Mouse (Mus musculus): Measurements from ENCODE around the gene Tsr1. TPM values are rescaled to one million over a fixed set of nuclear protein-coding genes. Genes with fewer than 3 reads are reported as not detected.

The Tsr1 gene
- polyA plus RNA-seq, 1 experiment from 2014 or later = 48.9 TPM

DNA sequence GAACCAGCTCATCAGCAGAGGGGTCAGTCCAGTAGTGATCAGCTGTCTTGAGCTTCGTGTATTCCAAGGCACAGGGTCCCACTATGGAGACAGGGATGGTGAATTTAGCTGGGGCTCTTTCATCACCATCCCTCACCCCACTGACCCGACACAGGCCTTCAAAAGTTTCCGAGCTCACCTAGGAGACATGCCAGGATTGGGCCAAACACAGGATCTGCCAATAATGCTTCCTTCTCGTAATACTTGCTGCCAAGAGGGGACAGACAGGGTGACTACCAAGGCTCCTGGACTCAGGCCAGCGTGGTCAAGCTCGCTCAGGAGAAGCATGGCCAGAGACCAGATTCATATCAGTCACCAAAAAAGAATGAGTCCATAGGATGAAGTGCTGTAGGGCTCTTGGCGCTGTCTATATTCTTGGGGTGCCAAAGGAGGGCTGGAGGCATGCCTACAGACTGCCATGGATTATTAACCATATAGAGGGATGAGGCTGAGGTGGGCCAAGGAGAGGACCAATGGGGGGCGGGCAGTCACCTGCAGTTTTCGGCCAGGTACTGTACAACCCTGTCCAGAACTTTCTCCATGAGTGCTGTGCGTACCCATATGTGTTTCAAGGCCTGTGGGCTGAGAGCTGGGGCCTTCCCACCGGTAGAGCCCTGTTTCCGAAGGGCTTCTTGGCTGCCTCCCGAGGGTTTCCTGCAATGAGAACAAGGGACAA, 29.7 kb upstream of the Tsr1 start:
- Histone ChIP-seq H3K4me2 (no peak overlapping the region), H3K4me3 (ENCODE audit: low read depth, low read length) (no peak overlapping the region), H3K9ac (ENCODE audit: low read length) (no peak overlapping the region), H3K9me3 (ENCODE audit: control insufficient read depth, low read length) (no peaks in the 10 kb centered on the region), H3K36me3 (ENCODE audit: control insufficient read depth, insufficient read depth, low read length) (no peaks in the 10 kb centered on the region), H3K27ac (ENCODE audit: low read depth, low read length) (no peak overlapping the region), H3K27me3 (ENCODE audit: control insufficient read depth, insufficient read depth, low read length) (no peaks in the 10 kb centered on the region), H3K4me1 (ENCODE audit: control insufficient read depth, insufficient read depth, low read length) (no peaks in the 10 kb centered on the region; the same call in 1 of the 2 replicates)
- ATAC-seq (ENCODE audit: low FRiP score) (no peak), DNase-seq (ENCODE audit: low spot score, missing footprints) (no peak)
- 88% methylated on average over 13 of the region's 13 CpGs for whole genome bisulfite sequencing

DNA sequence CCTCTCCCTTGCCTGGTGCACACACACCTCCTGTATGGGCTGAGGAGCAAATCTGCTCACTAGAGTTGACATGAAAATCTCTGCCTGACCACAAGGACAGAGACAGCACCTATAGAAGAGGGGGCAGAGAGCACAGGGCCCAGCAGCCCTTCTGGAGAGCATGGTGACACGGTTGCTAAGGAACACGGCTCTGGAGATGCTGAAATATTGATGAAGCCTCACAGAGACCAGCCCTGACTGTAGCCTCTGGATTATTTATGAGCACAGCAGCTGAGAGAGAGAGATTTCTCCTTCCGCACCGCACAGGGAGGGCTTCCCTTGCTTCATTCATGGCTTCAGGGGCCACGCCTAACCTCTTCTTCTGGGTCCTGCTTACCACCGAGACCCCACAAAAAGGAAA, 28.3 kb upstream of the Tsr1 start:
- Histone ChIP-seq H3K9ac (ENCODE audit: low read length) (no peak overlapping the region), H3K4me3 (ENCODE audit: low read depth, low read length) (no peak overlapping the region), H3K36me3 (ENCODE audit: control insufficient read depth, insufficient read depth, low read length) (no peaks in the 10 kb centered on the region), H3K4me2 (no peak overlapping the region), H3K27ac (ENCODE audit: low read depth, low read length) (0 out of 2 replicates have a peak overlapping the region, but pooled peaks have one; percentile 10), H3K27me3 (ENCODE audit: control insufficient read depth, insufficient read depth, low read length) (no peaks in the 10 kb centered on the region), H3K4me1 (ENCODE audit: control insufficient read depth, insufficient read depth, low read length) (no peaks in the 10 kb centered on the region; the same call in 1 of the 2 replicates), H3K9me3 (ENCODE audit: control insufficient read depth, low read length) (no peaks in the 10 kb centered on the region)
- 83% methylated on average over 6 of the region's 6 CpGs for WGBS
- DNase-seq (ENCODE audit: low spot score, missing footprints) (no peak), ATAC-seq (ENCODE audit: low FRiP score) (peak; percentile 27; the same call in 1 of the 2 replicates)

DNA sequence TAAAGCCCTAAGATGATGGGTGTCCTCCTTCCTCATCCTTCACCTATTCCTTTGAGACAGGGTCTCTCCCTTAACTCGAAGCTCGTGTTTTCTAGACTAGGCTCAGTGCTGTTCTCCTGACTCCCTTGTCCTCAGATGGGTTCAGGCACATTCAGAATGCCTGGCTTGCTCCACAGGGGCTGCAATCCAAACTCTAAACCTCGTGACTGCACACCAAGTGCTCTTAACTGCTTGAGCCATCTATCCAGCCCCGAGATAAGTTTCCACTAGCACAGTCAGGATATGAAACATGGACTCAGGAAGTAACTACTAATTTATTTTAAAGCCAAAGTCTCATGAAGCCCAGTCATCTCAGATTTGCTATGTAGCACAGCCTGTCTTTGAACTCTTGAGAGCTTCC, 27.3 kb upstream of the Tsr1 start:
- Histone ChIP-seq H3K36me3 (ENCODE audit: control insufficient read depth, insufficient read depth, low read length) (no peaks in the 10 kb centered on the region), H3K4me1 (ENCODE audit: control insufficient read depth, insufficient read depth, low read length) (no peaks in the 10 kb centered on the region; the same call in 1 of the 2 replicates), H3K27ac (ENCODE audit: low read depth, low read length) (no peak overlapping the region), H3K27me3 (ENCODE audit: control insufficient read depth, insufficient read depth, low read length) (no peaks in the 10 kb centered on the region), H3K9me3 (ENCODE audit: control insufficient read depth, low read length) (no peaks in the 10 kb centered on the region), H3K4me2 (no peak overlapping the region), H3K9ac (ENCODE audit: low read length) (no peak overlapping the region), H3K4me3 (ENCODE audit: low read depth, low read length) (no peak overlapping the region)
- ATAC-seq (ENCODE audit: low FRiP score) = no peak
- WGBS = 79% methylated on average over 4 of the region's 4 CpGs
- DNase-seq (ENCODE audit: low spot score, missing footprints) = no peak

DNA sequence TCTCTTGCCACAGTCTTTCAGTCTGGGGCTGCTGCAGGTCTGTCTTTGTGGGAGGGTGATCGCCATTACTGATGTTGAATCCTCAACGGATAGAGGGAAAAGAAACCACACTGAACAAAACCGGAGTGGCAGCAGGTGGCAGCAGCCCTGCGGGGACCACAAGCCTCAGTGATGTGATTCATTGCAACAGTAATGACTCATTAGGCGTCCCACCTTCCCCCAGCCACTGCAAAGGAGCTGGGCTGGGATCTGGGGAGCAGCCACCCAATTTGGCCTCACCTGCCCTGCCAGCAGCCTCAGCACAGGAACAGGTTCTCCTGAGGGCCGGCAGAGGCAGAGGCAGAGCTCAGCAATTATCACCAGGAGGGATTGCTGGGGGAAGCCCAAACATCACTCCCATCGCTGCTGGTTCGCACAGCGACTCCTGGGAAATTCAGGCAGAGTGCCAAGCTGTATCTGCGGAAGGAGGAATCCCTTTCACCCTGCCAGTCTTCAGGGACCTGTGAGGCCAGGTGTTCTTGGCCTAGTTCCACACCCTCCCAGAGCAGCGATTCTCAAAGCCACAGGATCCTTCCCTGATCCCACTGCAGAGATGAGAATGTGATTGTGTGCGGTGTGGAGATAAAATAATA, 26.8 kb upstream of the Tsr1 start:
- no peaks in the 10 kb centered on the region for H3K9me3 ChIP-seq (ENCODE audit: control insufficient read depth, low read length)
- DNase-seq (ENCODE audit: low spot score, missing footprints) = no peak
- H3K4me1 ChIP-seq (ENCODE audit: control insufficient read depth, insufficient read depth, low read length) = no peaks in the 10 kb centered on the region; the same call in 1 of the 2 replicates
- H3K4me2 ChIP-seq = no peak overlapping the region
- no peaks in the 10 kb centered on the region for H3K27me3 ChIP-seq (ENCODE audit: control insufficient read depth, insufficient read depth, low read length)
- no peak overlapping the region for H3K9ac ChIP-seq (ENCODE audit: low read length)
- no peaks in the 10 kb centered on the region for H3K36me3 ChIP-seq (ENCODE audit: control insufficient read depth, insufficient read depth, low read length)
- no peak overlapping the region for H3K27ac ChIP-seq (ENCODE audit: low read depth, low read length)
- ATAC-seq (ENCODE audit: low FRiP score) = no peak
- no peak overlapping the region for H3K4me3 ChIP-seq (ENCODE audit: low read depth, low read length)
- 39% methylated on average over 12 of the region's 12 CpGs for WGBS

DNA sequence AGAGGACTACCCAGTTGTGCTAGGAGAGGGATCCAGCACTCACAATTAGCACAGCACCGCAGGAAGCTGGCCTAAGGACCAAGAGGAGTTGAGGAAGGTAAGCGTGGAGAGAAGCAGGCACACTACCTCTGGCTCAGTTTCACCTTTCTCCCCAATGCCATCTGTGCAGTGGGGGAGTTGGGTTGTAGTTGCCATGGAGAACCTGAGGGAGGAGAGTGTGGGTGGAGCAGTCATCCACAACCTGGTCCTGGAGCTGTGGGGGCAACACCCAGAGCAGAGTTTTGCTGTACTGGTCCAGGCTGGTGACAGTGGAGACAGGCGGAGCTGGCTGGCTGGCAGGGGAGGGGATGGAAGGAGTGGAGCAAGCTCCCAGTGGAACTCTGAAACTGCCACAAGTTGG, 23.2 kb upstream of the Tsr1 start:
- 65% methylated on average over 3 of the region's 3 CpGs for WGBS
- ATAC-seq (ENCODE audit: low FRiP score) = no peak
- Histone ChIP-seq H3K9ac (ENCODE audit: low read length) (no peak overlapping the region), H3K9me3 (ENCODE audit: control insufficient read depth, low read length) (no peaks in the 10 kb centered on the region), H3K27ac (ENCODE audit: low read depth, low read length) (no peak overlapping the region), H3K27me3 (ENCODE audit: control insufficient read depth, insufficient read depth, low read length) (no peaks in the 10 kb centered on the region), H3K4me3 (ENCODE audit: low read depth, low read length) (no peak overlapping the region), H3K36me3 (ENCODE audit: control insufficient read depth, insufficient read depth, low read length) (no peaks in the 10 kb centered on the region), H3K4me2 (no peak overlapping the region), H3K4me1 (ENCODE audit: control insufficient read depth, insufficient read depth, low read length) (peaks cover 7% of the 10 kb centered on the region; the same call in 1 of the 2 replicates)
- DNase-seq (ENCODE audit: low spot score, missing footprints) = no peak

DNA sequence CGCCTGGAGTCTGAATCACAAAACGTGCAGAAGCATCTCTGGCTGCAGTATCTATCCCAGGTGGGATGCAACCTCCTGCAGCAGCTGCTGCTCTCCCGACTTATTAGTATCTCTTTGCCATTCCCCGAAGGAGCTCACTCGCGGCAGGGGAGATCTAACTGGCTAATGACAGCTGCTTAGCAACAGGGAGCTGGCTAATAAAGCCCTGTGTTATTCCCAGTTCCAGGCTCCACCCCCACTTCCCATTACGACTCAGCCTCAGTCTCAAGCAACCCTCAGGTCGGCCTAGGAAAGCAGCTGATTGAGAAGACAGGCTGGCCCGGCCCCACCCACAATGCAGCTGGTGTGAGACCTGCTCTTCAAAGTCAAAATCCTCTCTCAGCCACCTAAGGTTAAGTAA, 21.1 kb upstream of the Tsr1 start:
- 1% methylated on average over 9 of the region's 9 CpGs for WGBS
- DNase-seq (ENCODE audit: low spot score, missing footprints) (no peak), ATAC-seq (ENCODE audit: low FRiP score) (peak; percentile 93)
- Histone ChIP-seq H3K9ac (ENCODE audit: low read length) (no peak overlapping the region), H3K36me3 (ENCODE audit: control insufficient read depth, insufficient read depth, low read length) (no peaks in the 10 kb centered on the region), H3K27me3 (ENCODE audit: control insufficient read depth, insufficient read depth, low read length) (no peaks in the 10 kb centered on the region), H3K27ac (ENCODE audit: low read depth, low read length) (peak overlapping the region; percentile 35; the same call in 1 of the 2 replicates), H3K4me3 (ENCODE audit: low read depth, low read length) (no peak overlapping the region), H3K4me1 (ENCODE audit: control insufficient read depth, insufficient read depth, low read length) (peaks cover 7% of the 10 kb centered on the region; the same call in 1 of the 2 replicates), H3K9me3 (ENCODE audit: control insufficient read depth, low read length) (no peaks in the 10 kb centered on the region), H3K4me2 (no peak overlapping the region)

DNA sequence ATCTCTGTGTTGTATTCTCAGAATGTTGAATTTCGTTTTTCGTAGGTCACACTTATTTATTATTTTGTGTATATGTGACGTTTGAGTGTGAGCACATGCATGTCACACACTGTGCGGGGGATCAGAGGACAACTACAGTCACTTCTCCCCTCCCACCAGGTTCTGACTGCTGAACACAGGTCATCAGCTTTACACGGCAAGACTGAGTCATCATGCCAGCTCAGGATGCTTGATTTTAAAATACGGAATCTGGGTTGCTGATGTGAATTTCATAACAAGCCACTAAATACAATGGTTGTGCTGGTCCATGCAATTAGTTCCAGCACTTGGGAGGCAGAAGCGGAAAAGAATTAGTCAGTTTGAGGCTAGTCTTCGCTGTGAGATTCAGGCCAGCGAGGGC, 16.9 kb upstream of the Tsr1 start:
- Histone ChIP-seq H3K4me3 (ENCODE audit: low read depth, low read length) (no peak overlapping the region), H3K4me2 (no peak overlapping the region), H3K36me3 (ENCODE audit: control insufficient read depth, insufficient read depth, low read length) (no peaks in the 10 kb centered on the region), H3K27ac (ENCODE audit: low read depth, low read length) (no peak overlapping the region), H3K4me1 (ENCODE audit: control insufficient read depth, insufficient read depth, low read length) (peaks cover 7% of the 10 kb centered on the region; the same call in 1 of the 2 replicates), H3K27me3 (ENCODE audit: control insufficient read depth, insufficient read depth, low read length) (no peaks in the 10 kb centered on the region), H3K9ac (ENCODE audit: low read length) (no peak overlapping the region), H3K9me3 (ENCODE audit: control insufficient read depth, low read length) (no peaks in the 10 kb centered on the region)
- ATAC-seq (ENCODE audit: low FRiP score) = no peak
- DNase-seq (ENCODE audit: low spot score, missing footprints) = no peak
- 90% methylated on average over 9 of the region's 9 CpGs for WGBS

DNA sequence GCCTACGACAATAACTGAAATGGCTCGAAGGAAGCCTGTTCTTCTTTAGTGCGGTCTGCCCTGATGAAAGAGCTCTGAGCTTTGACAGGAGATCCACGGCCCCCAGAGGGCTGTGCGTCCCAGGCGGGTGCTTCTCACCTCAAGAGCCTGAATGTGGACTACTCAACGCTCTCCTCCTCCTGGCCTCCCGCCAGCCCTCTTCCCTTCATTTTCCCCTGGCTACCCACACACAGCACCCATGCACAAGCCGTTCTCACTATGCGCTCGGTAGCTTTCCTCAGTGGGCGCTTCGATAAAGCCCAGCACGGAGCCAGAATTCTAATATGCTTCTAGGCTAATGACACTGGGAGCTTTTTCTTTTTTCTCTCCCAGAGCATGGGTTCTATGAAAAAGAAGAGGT, 15.9 kb upstream of the Tsr1 start:
- DNase-seq (ENCODE audit: low spot score, missing footprints) (no peak), ATAC-seq (ENCODE audit: low FRiP score) (no peak)
- 80% methylated on average over 14 of the region's 14 CpGs for WGBS
- no peaks in the 10 kb centered on the region for H3K36me3 ChIP-seq (ENCODE audit: control insufficient read depth, insufficient read depth, low read length)
- H3K4me1 ChIP-seq (ENCODE audit: control insufficient read depth, insufficient read depth, low read length) = peaks cover under 1% of the 10 kb centered on the region; the same call in 1 of the 2 replicates
- no peak overlapping the region for H3K27ac ChIP-seq (ENCODE audit: low read depth, low read length)
- H3K27me3 ChIP-seq (ENCODE audit: control insufficient read depth, insufficient read depth, low read length) = no peaks in the 10 kb centered on the region
- no peaks in the 10 kb centered on the region for H3K9me3 ChIP-seq (ENCODE audit: control insufficient read depth, low read length)
- H3K4me2 ChIP-seq = no peak overlapping the region
- no peak overlapping the region for H3K4me3 ChIP-seq (ENCODE audit: low read depth, low read length)
- H3K9ac ChIP-seq (ENCODE audit: low read length) = no peak overlapping the region

DNA sequence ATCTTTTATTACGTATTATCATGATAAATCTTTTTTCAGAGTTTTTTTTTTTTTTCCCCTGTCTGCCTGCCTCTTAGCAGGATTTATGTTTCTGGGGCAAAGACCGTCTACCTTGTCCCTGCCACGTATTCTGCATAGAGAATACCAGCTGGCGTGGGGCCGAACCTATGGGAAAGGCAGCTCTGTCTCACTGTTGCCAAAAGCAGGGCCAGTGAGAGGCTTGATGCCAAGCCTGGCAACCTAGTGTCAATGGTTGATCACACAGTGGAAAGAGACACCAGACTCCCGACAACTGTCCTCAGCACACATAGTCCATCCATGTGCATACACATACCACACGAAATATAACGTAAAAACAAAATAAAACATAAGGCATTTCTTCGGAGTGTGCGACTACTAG, 14.8 kb upstream of the Tsr1 start:
- no peak overlapping the region for H3K4me3 ChIP-seq (ENCODE audit: low read depth, low read length)
- WGBS = 93% methylated on average over 10 of the region's 10 CpGs
- H3K9ac ChIP-seq (ENCODE audit: low read length) = no peak overlapping the region
- H3K4me1 ChIP-seq (ENCODE audit: control insufficient read depth, insufficient read depth, low read length) = no peaks in the 10 kb centered on the region
- no peaks in the 10 kb centered on the region for H3K36me3 ChIP-seq (ENCODE audit: control insufficient read depth, insufficient read depth, low read length)
- no peak for ATAC-seq (ENCODE audit: low FRiP score)
- H3K9me3 ChIP-seq (ENCODE audit: control insufficient read depth, low read length) = no peaks in the 10 kb centered on the region
- no peaks in the 10 kb centered on the region for H3K27me3 ChIP-seq (ENCODE audit: control insufficient read depth, insufficient read depth, low read length)
- no peak overlapping the region for H3K27ac ChIP-seq (ENCODE audit: low read depth, low read length)
- no peak overlapping the region for H3K4me2 ChIP-seq
- no peak for DNase-seq (ENCODE audit: low spot score, missing footprints)
